Mouse (Mus musculus): ENCODE data around the gene Lst1.

GRCm38 (mm10) chr17:35232659-35233058, 44.4 kb upstream of the Lst1 start:
- TF ChIP-seq CTCF (conservative IDR thresholded peaks at IDR 0.05 in 1 of 2, IDR thresholded peaks at IDR 0.05 in 1 of 2; ENCODE audit: low read depth in 2 of 2, low read length in 2 of 2) (no peak), GABPA (IDR thresholded peaks at IDR 0.05; ENCODE audit: insufficient replicate concordance, low read depth, low read length) (no peak), TCF12 (IDR thresholded peaks at IDR 0.05; ENCODE audit: low read depth, low read length) (no peak), CHD2 (IDR thresholded peaks at IDR 0.05; ENCODE audit: low read length) (no peak), POLR2A (IDR thresholded peaks at IDR 0.05; ENCODE audit: low read depth, low read length) (no peak), MAZ (IDR thresholded peaks at IDR 0.05; ENCODE audit: low read depth, low read length) (no peak), CHD1 (IDR thresholded peaks at IDR 0.05; ENCODE audit: low read depth, low read length) (no peak), BHLHE40 (IDR thresholded peaks at IDR 0.05; ENCODE audit: low read depth, low read length) (no peak), PAX5 (IDR thresholded peaks at IDR 0.05; ENCODE audit: low read length) (no peak), USF1 (IDR thresholded peaks at IDR 0.05; ENCODE audit: low read depth, low read length) (no peak)

All from CH12.LX (cell line).